In the genomic region with DNA sequence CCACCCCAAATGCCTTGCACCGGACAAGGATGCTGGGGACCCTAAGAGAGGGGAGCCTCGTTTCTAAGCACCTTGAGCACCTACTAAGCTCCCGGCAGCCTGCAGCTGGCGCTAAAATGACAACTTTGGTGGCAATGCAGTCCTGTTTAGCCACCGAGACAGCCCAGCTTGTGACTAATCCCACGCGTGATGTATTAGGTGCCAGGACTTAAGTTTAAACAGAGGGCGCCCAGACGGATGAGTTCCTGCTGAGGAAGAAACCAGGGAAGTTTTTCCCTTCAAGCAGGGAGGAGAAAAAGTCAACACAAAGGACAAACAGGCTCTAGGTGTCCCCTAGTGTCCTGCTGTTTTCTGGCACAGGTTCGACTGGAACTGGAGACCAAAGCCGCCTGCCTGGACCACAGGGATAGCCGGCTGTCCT, we compare ENCODE assay signal across 8 mouse cellular contexts. TPM values are rescaled to one million over a fixed set of nuclear protein-coding genes. Genes with fewer than 3 reads are reported as not detected.
DNase-seq lines count a peak whose midpoint lies in the region; ATAC-seq and TF ChIP-seq lines count a peak whose summit lies in the region.

No protein-coding gene starts in this region.

- peak; percentile 28 to 30 for DNase-seq in layer of hippocampus, adult 2 months (ENCODE audit: low spot score in 2 of 2)
- no peak for DNase-seq in layer of hippocampus, postnatal 10 days (ENCODE audit: low spot score in 2 of 2)
- DNase-seq in adipocyte (ENCODE audit: low spot score): peak; percentile 81
- DNase-seq in kidney, postnatal 10 days: peak; percentile 44
- peak; percentile 45 for DNase-seq in naive thymus-derived CD4-positive, alpha-beta T cell, adult 2 months (ENCODE audit: low read depth)
- no peak for DNase-seq in spleen, adult 18-20 months
- no peak for DNase-seq in spleen, postnatal 14 days (ENCODE audit: low spot score in 2 of 2)

- peak overlapping the region; percentile 55 for H3K4me3 ChIP-seq in layer of hippocampus, adult 2 months
- peak overlapping the region; percentile 42 for H3K4me3 ChIP-seq in embryonic facial prominence, embryonic 13.5 days

- peak overlapping the region; percentile 81 for H3K4me2 ChIP-seq in embryonic facial prominence, embryonic 13.5 days

- peak; percentile 36 for TF ChIP-seq CTCF in layer of hippocampus, adult 2 months (conservative IDR thresholded peaks at IDR 0.05)

- peak overlapping the region; percentile 68 for H3K9ac ChIP-seq in embryonic facial prominence, embryonic 13.5 days

- peak overlapping the region; percentile 81 for H3K27ac ChIP-seq in layer of hippocampus, adult 2 months
- peak overlapping the region; percentile 97 for H3K27ac ChIP-seq in embryonic facial prominence, embryonic 13.5 days

- H3K4me1 ChIP-seq in embryonic facial prominence, embryonic 13.5 days: peaks cover 43% of the 10 kb centered on the region

- no peak for ATAC-seq in embryonic facial prominence, embryonic 13.5 days (ENCODE audit: insufficient number of reproducible peaks, insufficient read depth, low FRiP score, low TSS enrichment, low read depth)

- no peaks in the 10 kb centered on the region for H3K9me3 ChIP-seq in embryonic facial prominence, embryonic 13.5 days

- no peaks in the 10 kb centered on the region for H3K36me3 ChIP-seq in embryonic facial prominence, embryonic 13.5 days

- no peaks in the 10 kb centered on the region for H3K27me3 ChIP-seq in embryonic facial prominence, embryonic 13.5 days

- 5% methylated on average over 12 of the region's 12 CpGs for WGBS in embryonic facial prominence, embryonic 13.5 days

RNA-seq across cellular contexts. Expression of a gene that starts 6.6 kb away (rescaled TPM):
- total RNA-seq in layer of hippocampus, adult 2 months (2021): 10 to 100 TPM; 23.3 to 32.7 TPM
- 10 to 100 TPM; 14.5 to 19.2 TPM for total RNA-seq in layer of hippocampus, postnatal 10 days (2021)
- 42.9 and 44.3 TPM in 2 replicates for polyA plus RNA-seq in embryonic facial prominence, embryonic 13.5 days (2015; fragmentation: Nextera tagmentation; extraction: Ambion mirVana)

Comparison
In these comparisons a context has a peak if more than half of its experiments do, and no peak if none do; other contexts are left out.
1. DNase-seq: peak in layer of hippocampus, adult 2 months (2 of 2), adipocyte (single experiment), kidney, postnatal 10 days (single experiment) and naive thymus-derived CD4-positive, alpha-beta T cell, adult 2 months (single experiment); none in layer of hippocampus, postnatal 10 days (0 of 2), spleen, adult 18-20 months (0 of 2) and spleen, postnatal 14 days (0 of 2).